Mouse (Mus musculus) spleen, adult 2 months (tissue): Measurements from ENCODE around the gene Tnk2. TPM values are rescaled to one million over a fixed set of nuclear protein-coding genes. Genes with fewer than 3 reads are reported as not detected.

Source experiments
- DNase-seq, 2 experiments: peaks; one replicate each; pipeline versions ENCODE4 v3.0.0 to v3.0.0-alpha.2; 2012 to 2021; ENCODE audit warnings: low spot score in 2 of 2, low read depth in 1 of 2
- H3K27ac ChIP-seq: fragments of 200-500 bp; 2 replicates; pipeline ENCODE4 v1.5.1; 2012; ENCODE audit warnings: low read length, inconsistent platforms; ENCODE audit not compliant: insufficient read depth
- H3K27me3 ChIP-seq: fragments of 200-500 bp; 2 replicates; pipeline ENCODE4 v1.6.1; 2012; ENCODE audit warnings: mild to moderate bottlenecking, moderate library complexity, low read length, inconsistent platforms; ENCODE audit not compliant: control insufficient read depth, insufficient read depth
- H3K36me3 ChIP-seq: fragments of 200-500 bp; 2 replicates; pipeline ENCODE4 v1.6.1; 2012; ENCODE audit warnings: mild to moderate bottlenecking, low read length, inconsistent platforms; ENCODE audit not compliant: control insufficient read depth, insufficient read depth
- H3K4me1 ChIP-seq: fragments of 200-500 bp; 2 replicates; pipeline ENCODE4 v1.6.1; 2011; ENCODE audit warnings: inconsistent platforms; ENCODE audit not compliant: control insufficient read depth, insufficient read depth, insufficient read length
- H3K4me3 ChIP-seq: fragments of 200-500 bp; 2 replicates; pipeline ENCODE4 v1.5.1; 2011; ENCODE audit warnings: mild to moderate bottlenecking, inconsistent platforms; ENCODE audit not compliant: insufficient read depth, insufficient read length; ENCODE audit errors: extremely low read depth
- CTCF ChIP-seq: fragments of 200-500 bp; IDR thresholded peaks from 2 replicates; pipeline ENCODE4 v1.5.1; 2011; ENCODE audit warnings: mild to moderate bottlenecking, inconsistent platforms; ENCODE audit not compliant: insufficient read depth, insufficient read length, insufficient replicate concordance; ENCODE audit errors: extremely low read depth
- POLR2A ChIP-seq: fragments of 200-500 bp; IDR thresholded peaks from 2 replicates; pipeline ENCODE4 v1.6.1; 2011; ENCODE audit warnings: low read depth, low read length, inconsistent platforms
- WGBS: fragments of 180-500 bp; shearing (Covaris S2); methylation state at CpG from one replicate; pipeline ENCODE4 v1.1.7; 2018; 5-methylcytosine and 5-hydroxymethylcytosine counted together
- polyA plus RNA-seq: library from polyadenylated mRNA; depleted of rRNA; stranded (reverse); fragments of >200 nt; gene quantifications from 2 replicates; pipeline ENCODE4 v1.2.3, GENCODE M21; 2012

Gene Tnk2
- polyA plus RNA-seq, 1 experiment: 109 TPM

DNA sequence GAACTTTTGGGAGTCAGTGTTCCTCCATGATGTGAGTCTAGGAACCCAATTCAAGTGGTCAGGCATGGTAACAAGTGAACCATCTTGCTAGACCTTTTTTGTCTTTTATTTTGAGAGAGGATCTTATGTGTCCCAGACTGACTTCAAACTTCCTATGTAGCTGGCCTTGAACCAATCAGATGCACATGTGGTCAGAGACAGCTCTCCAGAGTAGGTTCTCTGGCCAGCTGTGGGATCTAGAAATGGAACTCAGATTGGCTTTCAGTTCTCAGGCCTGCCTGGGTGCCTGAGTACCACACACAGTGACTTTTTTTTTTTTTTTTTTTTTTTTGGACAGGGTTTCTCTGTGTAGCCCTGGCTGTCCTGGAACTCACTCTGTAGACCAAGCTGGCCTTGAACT is 4.0 kb downstream of the Tnk2 start:
- Histone ChIP-seq H3K36me3 (no peaks in the 10 kb centered on the region), H3K4me1 (peaks cover 18% of the 10 kb centered on the region; the same call in 1 of the 2 replicates), H3K27ac (no peak overlapping the region), H3K27me3 (no peaks in the 10 kb centered on the region), H3K4me3 (no peak overlapping the region)
- no peak for DNase-seq
- TF ChIP-seq POLR2A (no peak), CTCF (no peak)

DNA sequence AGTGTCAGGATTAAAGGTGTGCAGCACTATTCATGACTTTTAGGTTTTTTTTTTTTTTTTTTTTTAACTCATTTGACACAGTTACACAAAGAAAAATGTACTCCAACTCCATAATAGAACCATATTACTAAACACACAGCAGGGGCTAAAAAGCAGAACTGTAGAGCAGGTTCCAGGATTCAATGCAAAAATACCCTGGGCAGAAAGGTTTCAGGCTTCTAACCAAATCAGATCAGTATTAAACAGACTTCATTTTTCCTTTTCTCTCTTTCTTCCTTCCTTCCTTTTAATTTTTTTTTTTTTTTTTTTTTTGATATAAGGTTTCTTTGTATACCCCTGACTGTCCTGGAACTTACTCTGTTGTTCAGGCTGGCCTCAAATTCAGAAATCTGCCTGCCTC is 6.8 kb downstream of the Tnk2 start:
- H3K36me3 ChIP-seq: no peaks in the 10 kb centered on the region
- peaks cover 9% of the 10 kb centered on the region; the same call in 1 of the 2 replicates for H3K4me1 ChIP-seq
- H3K4me3 ChIP-seq: no peak overlapping the region
- TF ChIP-seq POLR2A (no peak), CTCF (no peak)
- no peaks in the 10 kb centered on the region for H3K27me3 ChIP-seq
- H3K27ac ChIP-seq: peak overlapping the region; percentile 75
- DNase-seq: no peak

DNA sequence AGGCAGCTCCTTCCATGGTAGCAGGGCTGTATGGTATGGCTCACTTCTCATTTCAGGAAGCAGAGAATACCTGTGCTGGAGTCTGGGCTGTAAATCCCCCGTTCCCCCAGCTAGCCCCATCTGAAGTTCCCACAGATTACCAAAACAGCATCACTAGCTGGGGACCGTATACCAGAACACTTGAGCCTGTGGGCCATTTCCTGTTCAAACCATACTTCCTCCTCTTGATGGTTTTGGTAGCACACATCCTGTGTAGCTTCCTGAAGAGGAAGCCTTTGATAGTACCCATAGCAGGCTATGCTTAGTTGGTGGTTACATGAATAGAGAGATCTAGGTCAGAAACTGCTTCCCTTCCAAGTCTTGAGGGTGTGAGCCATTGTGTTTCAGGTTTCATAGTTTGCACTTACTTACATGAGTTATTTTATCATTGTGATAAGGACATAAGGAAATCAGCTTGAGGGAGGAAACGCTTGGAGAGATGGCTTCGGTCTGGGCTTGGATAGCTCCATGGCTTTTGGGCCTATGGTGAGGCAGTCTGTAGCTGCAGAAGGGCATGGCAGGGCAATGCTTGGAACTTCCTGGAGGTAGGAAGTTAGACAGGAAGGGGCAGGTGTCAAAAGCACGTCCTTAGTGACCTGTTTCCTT is 7.4 kb downstream of the Tnk2 start:
- 10% methylated on average over 5 of the region's 5 CpGs for WGBS
- H3K4me1 ChIP-seq: peaks cover 9% of the 10 kb centered on the region; the same call in 1 of the 2 replicates
- H3K27me3 ChIP-seq: no peaks in the 10 kb centered on the region
- peak overlapping the region; percentile 89 for H3K27ac ChIP-seq
- peak overlapping the region; percentile 14; the same call in 1 of the 2 replicates for H3K4me3 ChIP-seq
- peak; percentile 60 to 74 for DNase-seq
- no peaks in the 10 kb centered on the region for H3K36me3 ChIP-seq
- TF ChIP-seq POLR2A: no peak
- TF ChIP-seq CTCF: no peak

DNA sequence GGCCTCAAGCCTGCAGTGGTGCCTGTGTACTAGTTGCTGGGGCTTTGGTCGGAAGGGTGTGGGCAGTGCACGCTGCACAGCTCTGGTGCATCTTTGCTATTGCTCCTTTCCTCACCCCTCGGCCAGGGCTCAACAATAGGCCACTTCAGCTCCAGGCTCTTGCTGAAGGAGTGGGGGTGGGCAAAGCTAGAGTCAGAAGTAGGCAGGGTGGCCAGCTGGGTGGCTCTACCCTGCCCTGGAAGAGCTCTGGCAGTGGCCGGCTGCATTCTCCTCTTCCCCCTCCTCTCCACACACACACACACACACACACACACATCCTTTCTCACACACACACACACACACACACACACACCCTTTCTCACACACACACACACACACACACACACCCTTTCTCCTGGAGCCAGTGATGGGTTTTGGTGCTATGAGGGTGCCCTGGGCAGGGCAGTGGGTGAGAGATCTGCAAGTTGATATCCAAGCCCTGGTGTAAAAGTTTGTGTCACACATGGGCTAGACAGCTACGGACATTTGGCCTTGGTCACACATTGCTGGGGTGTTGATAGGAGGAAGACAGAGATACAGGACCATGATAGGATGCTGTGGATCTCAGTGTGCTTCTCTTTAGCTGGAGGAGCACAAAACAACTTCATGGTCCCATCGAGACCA is 10.5 kb downstream of the Tnk2 start:
- TF ChIP-seq POLR2A (no peak), CTCF (no peak)

DNA sequence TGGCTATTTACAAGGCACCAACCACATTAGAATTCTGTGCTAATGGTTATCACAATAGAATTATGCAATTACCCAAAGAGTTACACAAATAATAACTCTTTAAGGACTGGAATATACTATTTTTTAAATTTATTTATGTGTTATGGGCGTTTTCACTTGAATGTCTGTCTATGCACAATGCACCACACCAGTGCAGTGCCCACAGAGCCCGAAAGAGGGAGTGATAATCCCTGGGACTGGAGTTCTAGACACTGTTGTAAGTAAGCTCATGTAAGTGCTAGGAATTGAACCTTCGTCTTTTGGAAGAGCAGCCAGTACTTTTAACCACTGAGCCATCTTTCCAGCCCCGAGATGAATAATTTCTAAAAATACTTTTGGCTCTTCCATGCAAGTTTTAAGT is 11.9 kb downstream of the Tnk2 start:
- Histone ChIP-seq H3K27ac (no peak overlapping the region), H3K36me3 (no peaks in the 10 kb centered on the region), H3K4me1 (peaks cover 18% of the 10 kb centered on the region; the same call in 1 of the 2 replicates), H3K4me3 (no peak overlapping the region), H3K27me3 (no peaks in the 10 kb centered on the region)
- TF ChIP-seq CTCF (no peak), POLR2A (no peak)
- 91% methylated on average over 4 of the region's 4 CpGs for WGBS
- no peak for DNase-seq

More for the DNA sequence above, 10.5 kb downstream of the Tnk2 start:
- no peak overlapping the region for H3K4me3 ChIP-seq
- DNase-seq: no peak
- H3K4me1 ChIP-seq: peaks cover 10% of the 10 kb centered on the region; the same call in 1 of the 2 replicates
- no peak overlapping the region for H3K27ac ChIP-seq
- H3K36me3 ChIP-seq: no peaks in the 10 kb centered on the region
- H3K27me3 ChIP-seq: no peaks in the 10 kb centered on the region
- whole genome bisulfite sequencing: 89% methylated on average over 6 of the region's 6 CpGs

DNA sequence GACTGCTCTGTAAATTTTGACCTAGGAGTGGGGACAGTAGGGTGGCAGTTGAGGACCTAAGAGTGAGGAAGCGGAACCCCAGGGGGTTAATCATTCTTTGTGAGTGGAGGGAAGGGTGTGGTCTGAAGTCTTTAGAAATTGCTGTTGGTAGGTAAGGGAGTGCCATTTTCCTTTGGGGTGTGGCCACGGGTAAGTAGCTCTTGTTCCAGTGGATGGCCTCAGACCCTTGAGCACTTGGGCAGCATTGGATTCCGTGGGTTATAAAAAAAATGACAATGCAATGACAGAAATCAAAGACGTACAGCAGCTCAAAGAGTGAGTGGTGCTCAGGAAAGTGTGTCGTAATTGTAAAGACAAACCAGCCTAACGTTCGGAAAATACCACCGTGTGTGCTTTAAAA is 12.6 kb downstream of the Tnk2 start:
- Histone ChIP-seq H3K36me3 (no peaks in the 10 kb centered on the region), H3K4me1 (peaks cover 17% of the 10 kb centered on the region; the same call in 1 of the 2 replicates), H3K27ac (no peak overlapping the region), H3K4me3 (no peak overlapping the region), H3K27me3 (no peaks in the 10 kb centered on the region)
- WGBS: 88% methylated on average over 8 of the region's 8 CpGs
- no peak for DNase-seq
- TF ChIP-seq POLR2A (no peak), CTCF (no peak)

DNA sequence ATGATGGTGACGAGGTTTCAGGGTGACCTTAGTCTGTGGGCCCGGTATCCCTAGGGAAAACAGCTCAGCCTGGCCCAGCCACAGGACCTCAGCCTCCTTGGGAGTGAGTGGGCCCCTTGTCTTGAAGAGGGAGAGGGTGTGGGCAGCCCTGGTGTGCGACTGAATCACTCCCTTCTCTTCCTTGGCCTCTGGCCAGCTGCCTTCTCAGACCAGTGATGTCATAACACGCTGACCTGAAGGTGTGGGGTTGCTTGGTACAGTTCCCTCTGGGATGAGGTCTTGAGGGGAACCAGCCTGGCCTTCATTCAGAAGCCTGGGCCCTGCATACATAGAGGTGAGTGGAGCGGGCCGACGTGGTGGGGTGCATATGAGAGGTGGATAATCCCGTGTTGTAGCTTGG is 13.1 kb downstream of the Tnk2 start:
- Histone ChIP-seq H3K36me3 (no peaks in the 10 kb centered on the region), H3K27ac (no peak overlapping the region), H3K4me3 (no peak overlapping the region), H3K4me1 (peaks cover 16% of the 10 kb centered on the region; the same call in 1 of the 2 replicates), H3K27me3 (no peaks in the 10 kb centered on the region)
- TF ChIP-seq POLR2A (no peak), CTCF (no peak)
- no peak for DNase-seq
- 89% methylated on average over 8 of the region's 8 CpGs for WGBS
